Mouse (Mus musculus) CH12.LX (cell line): ENCODE results near the gene Lemd2. TPM values are rescaled to one million over a fixed set of nuclear protein-coding genes. Genes with fewer than 3 reads are reported as not detected.
A peak's percentile ranks its signal among the peaks of the same experiment; 100 is the strongest.

ENCODE experiments used
- DNase-seq: peaks from one replicate; pipeline ENCODE4 v3.0.0-alpha.2; 2013; ENCODE audit errors: extremely low read depth
- H3K27ac ChIP-seq: 2 replicates; pipeline ENCODE4 v1.5.1; 2012; ENCODE audit warnings: low read depth, mild to moderate bottlenecking, control low read depth, moderate library complexity; ENCODE audit not compliant: insufficient read depth
- H3K27me3 ChIP-seq: replicated peaks from 2 replicates; pipeline ENCODE3; 2012; ENCODE audit warnings: inconsistent platforms
- H3K36me3 ChIP-seq, 2 experiments: replicated peaks in 1 of 2; 2 replicates each; pipeline versions ENCODE3 to v1.6.1; 2012; ENCODE audit warnings: inconsistent platforms in 1 of 2, low read length in 1 of 2, mild to moderate bottlenecking in 1 of 2, mixed read lengths in 1 of 2, moderate library complexity in 1 of 2; ENCODE audit not compliant: control insufficient read depth in 1 of 2, insufficient read depth in 1 of 2
- H3K4me1 ChIP-seq, 2 experiments: 2 replicates each; pipeline ENCODE4 v1.6.1; 2012; ENCODE audit warnings: inconsistent platforms in 1 of 2, moderate library complexity in 1 of 2; ENCODE audit not compliant: insufficient read depth in 2 of 2, control insufficient read depth in 1 of 2
- H3K4me2 ChIP-seq: 2 replicates; pipeline ENCODE4 v1.6.1; 2012; ENCODE audit warnings: low read depth, mild to moderate bottlenecking, control low read depth; ENCODE audit not compliant: poor library complexity, insufficient read depth, severe bottlenecking
- H3K4me3 ChIP-seq, 3 experiments: fragments of 150-350 bp in 1 of 3; sonication (generic) in 1 of 3; replicated peaks in 1 of 3; 2 replicates each; pipeline versions ENCODE3 to v1.5.1; 2011 to 2012; ENCODE audit warnings: low read depth in 2 of 3, low read length in 2 of 3, mild to moderate bottlenecking in 2 of 3, moderate library complexity in 2 of 3, control low read depth in 1 of 3, improper control_type of control experiment in 1 of 3, inconsistent platforms in 1 of 3, mixed read lengths in 1 of 3; ENCODE audit not compliant: poor library complexity in 1 of 3
- H3K79me2 ChIP-seq: replicated peaks from 2 replicates; pipeline ENCODE4 v1.6.1; 2012; ENCODE audit warnings: mild to moderate bottlenecking, moderate library complexity; ENCODE audit not compliant: control insufficient read depth, poor library complexity, insufficient read depth, severe bottlenecking; ENCODE audit errors: extremely low read depth
- H3K9ac ChIP-seq: 2 replicates; pipeline ENCODE4 v1.6.1; 2012; ENCODE audit warnings: low read depth, mild to moderate bottlenecking, control low read depth, moderate library complexity; ENCODE audit not compliant: insufficient read depth
- H3K9me3 ChIP-seq: replicated peaks from 2 replicates; pipeline ENCODE3; 2012; ENCODE audit warnings: low read length, inconsistent platforms, mixed read lengths
- E2F4 ChIP-seq: IDR thresholded peaks from 2 replicates; pipeline ENCODE4 v1.6.1; 2011; ENCODE audit warnings: low read depth, low read length, improper control_type of control experiment; ENCODE audit not compliant: insufficient replicate concordance
- EP300 ChIP-seq: IDR thresholded peaks from 2 replicates; pipeline ENCODE4 v1.6.1; 2011; ENCODE audit warnings: low read length, improper control_type of control experiment
- GABPA ChIP-seq: IDR thresholded peaks from 2 replicates; pipeline ENCODE4 v1.6.1; 2012; ENCODE audit warnings: low read depth, low read length, improper control_type of control experiment, inconsistent platforms; ENCODE audit not compliant: insufficient replicate concordance
- HCFC1 ChIP-seq: IDR thresholded peaks from 2 replicates; pipeline ENCODE4 v1.6.1; 2012; ENCODE audit warnings: low read depth, mild to moderate bottlenecking, inconsistent platforms, low read length, improper control_type of control experiment
- IRF4 ChIP-seq: IDR thresholded peaks from 2 replicates; pipeline ENCODE4 v1.6.1; 2014; ENCODE audit warnings: low read depth, mild to moderate bottlenecking, inconsistent platforms, low read length, improper control_type of control experiment
- KAT2A ChIP-seq: IDR thresholded peaks from 2 replicates; pipeline ENCODE4 v1.6.1; 2012; ENCODE audit warnings: low read length, improper control_type of control experiment, inconsistent platforms; ENCODE audit not compliant: insufficient replicate concordance
- MAFK ChIP-seq: IDR thresholded peaks from 2 replicates; pipeline ENCODE4 v1.6.1; 2011; ENCODE audit warnings: low read length, improper control_type of control experiment; ENCODE audit not compliant: insufficient replicate concordance
- MAX ChIP-seq: IDR thresholded peaks from 2 replicates; pipeline ENCODE4 v1.6.1; 2011; ENCODE audit warnings: low read length, improper control_type of control experiment
- MEF2A ChIP-seq: IDR thresholded peaks from 2 replicates; pipeline ENCODE4 v1.6.1; 2014; ENCODE audit warnings: low read depth, mild to moderate bottlenecking, inconsistent platforms, low read length, improper control_type of control experiment, borderline replicate concordance
- MXI1 ChIP-seq: IDR thresholded peaks from 2 replicates; pipeline ENCODE4 v1.6.1; 2011; ENCODE audit warnings: mild to moderate bottlenecking, low read depth, low read length, improper control_type of control experiment
- NRF1 ChIP-seq: IDR thresholded peaks from 2 replicates; pipeline ENCODE4 v1.6.1; 2014; ENCODE audit warnings: low read depth, mild to moderate bottlenecking, inconsistent platforms, low read length, improper control_type of control experiment, moderate library complexity
- POLR2A ChIP-seq: IDR thresholded peaks from 2 replicates; pipeline ENCODE4 v1.6.1; 2011; ENCODE audit warnings: low read depth, mild to moderate bottlenecking, improper control_type of control experiment, low read length
- RAD21 ChIP-seq: IDR thresholded peaks from 2 replicates; pipeline ENCODE4 v1.6.1; 2011; ENCODE audit warnings: low read depth, mild to moderate bottlenecking, low read length, improper control_type of control experiment, moderate library complexity
- RCOR1 ChIP-seq: conservative IDR thresholded peaks from 2 replicates; pipeline ENCODE4 v1.6.1; 2012; ENCODE audit warnings: low read depth, mild to moderate bottlenecking, inconsistent platforms, low read length, improper control_type of control experiment
- SIN3A ChIP-seq: IDR thresholded peaks from 2 replicates; pipeline ENCODE4 v1.6.1; 2012; ENCODE audit warnings: low read length, improper control_type of control experiment, inconsistent platforms
- TBP ChIP-seq: conservative IDR thresholded peaks from 2 replicates; pipeline ENCODE4 v1.6.1; 2011; ENCODE audit warnings: low read depth, low read length, improper control_type of control experiment
- UBTF ChIP-seq: IDR thresholded peaks from 2 replicates; pipeline ENCODE4 v1.6.1; 2012; ENCODE audit warnings: low read depth, mild to moderate bottlenecking, inconsistent platforms, low read length, improper control_type of control experiment, moderate library complexity
- USF2 ChIP-seq: conservative IDR thresholded peaks from 2 replicates; pipeline ENCODE4 v1.6.1; 2011; ENCODE audit warnings: low read depth, low read length, improper control_type of control experiment
- ZC3H11A ChIP-seq: IDR thresholded peaks from 2 replicates; pipeline ENCODE4 v1.6.1; 2012; ENCODE audit warnings: low read depth, mild to moderate bottlenecking, inconsistent platforms, low read length, improper control_type of control experiment
- ZMIZ1 ChIP-seq: IDR thresholded peaks from 2 replicates; pipeline ENCODE4 v1.6.1; 2012; ENCODE audit warnings: low read depth, mild to moderate bottlenecking, inconsistent platforms, low read length, improper control_type of control experiment
- ZNF384 ChIP-seq: IDR thresholded peaks from 2 replicates; pipeline ENCODE4 v1.6.1; 2012; ENCODE audit warnings: low read depth, low read length, improper control_type of control experiment, inconsistent platforms
- dilution Hi-C: fragments of 300-500 bp; cut with MboI; formaldehyde crosslinking; loops from 2 replicates; pipeline ENCODE4 v1.14.3; 2020; ENCODE audit warnings: low sequenced_read_pairs; ENCODE audit not compliant: extremely low pct_unique_long_range_greater_than_20kb, extremely low pct_ligation_motif_present
- in situ Hi-C: fragments of 300-500 bp; cut with MboI; formaldehyde crosslinking; loops from 3 replicates; pipeline ENCODE4 v1.14.3; 2019; ENCODE audit warnings: low sequenced_read_pairs, low pct_ligation_motif_present, low pct_unique_long_range_greater_than_20kb, mixed read lengths
- polyA plus RNA-seq: library from polyadenylated mRNA; unstranded; fragments of >175 nt; gene quantifications from 2 replicates; pipeline ENCODE4 v1.2.1, GENCODE M21; 2012; ENCODE audit warnings: low read depth; ENCODE audit not compliant: insufficient read length
- total RNA-seq, 2 experiments: library from RNA; depleted of rRNA; stranded (reverse); fragments of 300-350 nt in 1 of 2; fragments of >200 nt in 1 of 2; gene quantifications; 2 replicates each; pipeline ENCODE4 v1.2.3; 2012 to 2014

The Lemd2 gene
- total and polyA plus RNA-seq, 3 experiments: 15.1 to 28.8 (median 18.4) TPM

GRCm38 (mm10) chr17:27183667-27184292 lies 20.5 kb downstream of the Lemd2 start:
- in situ Hi-C loops: loop anchor here (5.0 kb wide), 1 partner anchor 46 kb away; no protein-coding TSS in a partner anchor
- peaks cover 34 to 54% of the 10 kb centered on the region in 2 experiments for H3K4me1 ChIP-seq
- DNase-seq: no peak
- peaks cover 0 to 3% of the 10 kb centered on the region in 2 experiments for H3K36me3 ChIP-seq
- peak; percentile 79 for TF ChIP-seq ZNF384
- no peak for TF ChIP-seq IRF4
- TF ChIP-seq MEF2A: no peak
- no peak for TF ChIP-seq ZMIZ1
- no peak for TF ChIP-seq RCOR1
- no peak for TF ChIP-seq USF2
- TF ChIP-seq GABPA: no peak
- H3K79me2 ChIP-seq: 0 out of 2 replicates have a peak, but pooled peaks cover 1% of the 10 kb centered on the region
- no peak overlapping the region; the same call in 1 of the 2 replicates for H3K27ac ChIP-seq
- no peak overlapping the region for H3K9ac ChIP-seq
- H3K4me3 ChIP-seq: no peak overlapping the region
- no peaks in the 10 kb centered on the region for H3K9me3 ChIP-seq
- no peaks in the 10 kb centered on the region for H3K27me3 ChIP-seq
- no peak overlapping the region for H3K4me2 ChIP-seq
- dilution Hi-C loops: no loop called here

- Histone ChIP-seq H3K27ac (no peak overlapping the region), H3K9ac (no peak overlapping the region), H3K79me2 (0 out of 2 replicates have a peak, but pooled peaks cover 3% of the 10 kb centered on the region), H3K9me3 (peaks cover 5% of the 10 kb centered on the region), H3K4me2 (no peak overlapping the region), H3K36me3 (peaks cover 0 to 6% of the 10 kb centered on the region in 2 experiments), H3K4me1 (peaks cover 36 to 62% of the 10 kb centered on the region in 2 experiments), H3K4me3 (no peak overlapping the region), H3K27me3 (no peaks in the 10 kb centered on the region)
- dilution Hi-C loops: no loop called here
- TF ChIP-seq MAX: no peak
- TF ChIP-seq KAT2A: no peak
- TF ChIP-seq EP300: no peak
- TF ChIP-seq E2F4: no peak
- no peak for TF ChIP-seq POLR2A
- no peak for TF ChIP-seq UBTF
- TF ChIP-seq RAD21: no peak
- no peak for TF ChIP-seq NRF1
- TF ChIP-seq SIN3A: no peak
- TF ChIP-seq ZNF384: no peak
- TF ChIP-seq RCOR1: no peak
- no peak for TF ChIP-seq MXI1
- TF ChIP-seq TBP: no peak
- no peak for TF ChIP-seq MAFK
- TF ChIP-seq HCFC1: no peak
- TF ChIP-seq ZC3H11A: no peak
- in situ Hi-C loops: loop anchor here (5.0 kb wide), 1 partner anchor 45 kb away; no protein-coding TSS in a partner anchor
- no peak for DNase-seq
These were observed 21.9 kb downstream of the Lemd2 start for GRCm38 (mm10) chr17:27182401-27182800.
